Mouse (Mus musculus): ENCODE data around the gene U2af1. TPM values are rescaled to one million over a fixed set of nuclear protein-coding genes. Genes with fewer than 3 reads are reported as not detected.

The U2af1 gene
- polyA plus RNA-seq, 1 experiment from 2014 or later: 269 TPM

DNA sequence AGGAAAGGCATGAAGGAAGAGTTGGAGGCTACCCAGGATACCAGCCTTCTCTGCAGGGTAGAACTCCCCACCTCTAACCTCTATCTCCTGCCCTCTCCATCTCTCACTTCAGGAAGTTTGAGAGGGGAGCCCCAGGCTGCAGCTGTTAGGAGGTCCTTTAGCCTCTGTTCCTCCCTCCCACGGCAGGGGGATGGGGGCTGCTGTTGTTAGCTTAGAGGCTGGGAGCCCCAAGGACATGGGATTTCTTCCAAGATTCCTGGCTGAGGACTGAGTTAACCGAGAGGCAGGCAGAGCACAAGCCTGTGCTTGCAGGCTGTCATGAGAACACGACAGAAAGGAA is 27.5 kb upstream of the U2af1 start:
- Histone ChIP-seq H3K27me3 (no peaks in the 10 kb centered on the region), H3K9ac (replicated peaks) (0 out of 2 replicates have a peak overlapping the region, but pooled peaks have one; percentile 25), H3K4me3 (replicated peaks) (no peak overlapping the region), H3K4me2 (replicated peaks) (0 out of 2 replicates have a peak overlapping the region, but pooled peaks have one; percentile 13), H3K9me3 (no peaks in the 10 kb centered on the region), H3K4me1 (replicated peaks) (peaks cover 10% of the 10 kb centered on the region), H3K36me3 (no peaks in the 10 kb centered on the region), H3K27ac (peak overlapping the region; percentile 48)
- 49% methylated on average over 3 of the region's 3 CpGs for WGBS
- ATAC-seq: 0 out of 2 replicates have a peak, but pooled peaks have one; percentile 16

DNA sequence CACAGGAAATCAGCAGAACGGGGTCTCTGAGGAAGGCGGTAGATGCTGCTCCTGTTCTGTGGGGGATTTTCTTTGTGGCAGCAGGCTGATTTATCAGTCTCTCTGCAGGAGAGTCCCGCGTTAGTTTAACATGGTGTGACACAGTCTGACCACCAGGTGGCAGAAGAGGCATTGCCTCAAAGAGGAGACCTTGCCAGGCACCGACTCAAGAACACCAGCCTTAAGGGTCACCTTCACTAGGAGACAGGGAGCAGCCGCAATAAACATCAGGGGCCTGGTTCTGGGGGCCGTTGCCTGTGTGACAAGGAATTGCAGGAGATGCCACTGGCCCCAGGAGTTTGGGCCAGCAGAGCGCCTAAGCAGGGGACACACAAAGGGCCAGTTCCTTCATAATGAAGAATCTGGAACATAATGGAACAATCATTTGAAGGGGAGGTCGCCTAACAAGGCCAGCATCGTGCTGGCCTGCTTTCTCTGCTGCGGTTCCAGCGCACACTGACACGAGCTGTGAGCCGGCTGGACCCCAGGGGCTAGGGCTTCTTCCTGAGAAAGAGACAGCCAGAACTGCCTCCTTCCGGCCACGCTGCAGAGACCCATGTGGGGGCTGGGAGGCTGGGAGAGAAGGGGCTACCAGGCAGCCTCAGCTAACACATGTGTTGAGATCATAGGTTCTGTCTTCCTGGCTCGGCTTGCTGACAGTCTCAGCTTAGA is 27.0 kb upstream of the U2af1 start:
- H3K4me3 ChIP-seq (replicated peaks): no peak overlapping the region
- H3K36me3 ChIP-seq: no peaks in the 10 kb centered on the region
- H3K9me3 ChIP-seq: no peaks in the 10 kb centered on the region
- H3K4me2 ChIP-seq (replicated peaks): 0 out of 2 replicates have a peak overlapping the region, but pooled peaks have one; percentile 13
- WGBS: 19% methylated on average over 17 of the region's 17 CpGs
- 0 out of 2 replicates have a peak overlapping the region, but pooled peaks have one; percentile 25 for H3K9ac ChIP-seq (replicated peaks)
- peak overlapping the region; percentile 48 for H3K27ac ChIP-seq
- ATAC-seq: peak; percentile 86
- H3K27me3 ChIP-seq: no peaks in the 10 kb centered on the region
- H3K4me1 ChIP-seq (replicated peaks): peaks cover 10% of the 10 kb centered on the region

DNA sequence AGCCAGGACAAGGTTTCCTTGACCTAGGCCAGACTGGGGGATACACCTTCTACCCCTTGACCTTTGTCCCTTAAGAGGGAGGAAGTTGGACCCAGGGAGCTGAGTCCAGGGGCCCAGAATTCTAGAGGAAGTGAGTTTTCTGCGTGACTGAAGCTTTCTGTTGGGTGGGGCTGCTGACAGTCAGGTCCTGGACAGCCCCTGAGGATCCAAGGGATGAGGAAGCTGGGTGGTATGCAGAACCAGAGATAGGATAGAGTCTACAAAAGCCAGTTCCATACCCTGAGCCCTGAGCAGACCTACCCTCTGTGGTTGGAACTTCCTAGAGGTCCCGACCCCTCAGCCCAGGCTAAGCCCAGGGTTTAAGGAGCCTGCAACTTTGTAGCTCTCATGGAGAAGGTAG is 21.8 kb upstream of the U2af1 start:
- no peaks in the 10 kb centered on the region for H3K27me3 ChIP-seq
- no peak overlapping the region for H3K4me2 ChIP-seq (replicated peaks)
- H3K4me1 ChIP-seq (replicated peaks): no peaks in the 10 kb centered on the region
- no peaks in the 10 kb centered on the region for H3K36me3 ChIP-seq
- no peak for ATAC-seq
- H3K9ac ChIP-seq (replicated peaks): no peak overlapping the region
- H3K4me3 ChIP-seq (replicated peaks): no peak overlapping the region
- no peak overlapping the region for H3K27ac ChIP-seq
- H3K9me3 ChIP-seq: no peaks in the 10 kb centered on the region
- WGBS: 84% methylated on average over 2 of the region's 2 CpGs

DNA sequence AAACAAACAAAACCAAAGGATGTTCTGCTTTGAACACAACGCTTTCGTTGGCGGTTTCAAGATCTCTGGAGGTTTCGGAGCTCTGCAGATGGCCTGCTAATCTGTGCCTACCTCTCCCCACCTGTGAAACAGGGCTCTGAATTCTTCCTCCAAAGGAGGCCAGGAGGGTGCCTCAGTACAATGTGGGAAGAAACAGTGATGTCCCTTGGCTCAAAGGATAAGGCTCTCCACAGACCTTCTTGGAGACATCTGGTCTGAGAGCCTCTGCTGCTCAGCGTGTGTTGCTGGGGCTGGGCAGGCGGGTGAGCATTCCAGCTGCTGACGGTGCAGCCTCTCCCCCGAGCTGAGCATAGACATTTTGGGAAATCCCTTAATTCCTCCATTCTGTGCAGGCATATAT is 18.8 kb upstream of the U2af1 start, which contains the start of gene Cryaa:
TSS of gene Cryaa (plus strand) at position 301 of the 400 bp plus-strand sequence.
- no peaks in the 10 kb centered on the region for H3K4me1 ChIP-seq (replicated peaks)

DNA sequence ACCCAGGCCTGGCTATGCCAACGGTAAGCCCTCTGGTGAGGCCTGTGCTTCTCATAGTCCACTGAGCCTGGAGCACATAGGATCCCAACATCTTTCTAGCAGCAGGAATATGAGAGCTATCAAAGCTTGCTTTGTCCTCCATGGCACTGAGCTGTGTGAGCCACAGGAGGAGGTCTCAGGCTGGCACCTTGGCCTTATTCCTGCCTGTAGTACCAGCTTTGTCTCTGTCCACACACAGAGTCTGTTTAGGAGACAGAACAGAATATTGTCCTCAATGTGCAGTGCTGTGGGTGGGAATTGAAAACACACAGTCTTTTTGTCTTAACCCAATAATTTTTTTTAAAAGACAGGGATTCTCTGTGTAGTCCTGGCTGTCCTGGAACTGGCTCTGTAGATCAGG is 15.7 kb upstream of the U2af1 start:
- Histone ChIP-seq H3K4me1 (replicated peaks) (peaks cover 5% of the 10 kb centered on the region; the same call in 1 of the 2 replicates), H3K27me3 (no peaks in the 10 kb centered on the region), H3K4me2 (replicated peaks) (no peak overlapping the region), H3K9me3 (no peaks in the 10 kb centered on the region), H3K27ac (no peak overlapping the region), H3K36me3 (no peaks in the 10 kb centered on the region), H3K9ac (replicated peaks) (no peak overlapping the region), H3K4me3 (replicated peaks) (no peak overlapping the region)
- 94% methylated on average over 1 of the region's 1 CpGs for WGBS
- no peak for ATAC-seq

More for the DNA sequence above, 18.8 kb upstream of the U2af1 start, which contains the start of gene Cryaa:
- Histone ChIP-seq H3K36me3 (no peaks in the 10 kb centered on the region), H3K4me2 (replicated peaks) (no peak within 1 kb of the TSS), H3K9me3 (no peaks in the 10 kb centered on the region), H3K27ac (no peak within 1 kb of the TSS), H3K4me3 (replicated peaks) (no peak within 1 kb of the TSS), H3K9ac (replicated peaks) (no peak within 1 kb of the TSS), H3K27me3 (no peaks in the 10 kb centered on the region)
- ATAC-seq: no peak
- WGBS: 81% methylated on average over 8 of the region's 8 CpGs

DNA sequence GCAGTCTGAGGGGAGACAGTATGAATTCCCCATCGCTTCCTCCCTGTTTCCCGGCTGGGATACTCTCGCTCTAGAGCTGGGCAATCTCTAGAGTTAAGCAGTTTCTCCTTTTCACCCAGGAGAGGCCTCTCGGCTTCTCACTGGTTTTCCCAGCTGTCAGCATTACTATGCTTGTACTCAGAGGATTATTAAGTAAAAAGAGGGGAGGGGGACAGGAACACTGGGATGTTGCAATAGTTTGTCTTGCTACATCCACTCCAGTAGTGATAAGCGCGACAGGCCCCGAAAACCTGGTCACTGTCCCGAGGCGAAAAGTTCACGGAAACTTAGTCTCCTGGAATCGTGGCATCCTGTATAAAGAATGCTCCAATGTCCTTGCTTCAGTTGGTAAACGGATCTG is 13.6 kb upstream of the U2af1 start:
- 88% methylated on average over 12 of the region's 12 CpGs for WGBS
- H3K9ac ChIP-seq (replicated peaks): no peak overlapping the region
- H3K27me3 ChIP-seq: no peaks in the 10 kb centered on the region
- no peaks in the 10 kb centered on the region for H3K36me3 ChIP-seq
- H3K4me1 ChIP-seq (replicated peaks): peaks cover 5% of the 10 kb centered on the region; the same call in 1 of the 2 replicates
- no peak overlapping the region for H3K4me3 ChIP-seq (replicated peaks)
- no peak overlapping the region for H3K27ac ChIP-seq
- no peak for ATAC-seq
- H3K9me3 ChIP-seq: no peaks in the 10 kb centered on the region
- no peak overlapping the region for H3K4me2 ChIP-seq (replicated peaks)

DNA sequence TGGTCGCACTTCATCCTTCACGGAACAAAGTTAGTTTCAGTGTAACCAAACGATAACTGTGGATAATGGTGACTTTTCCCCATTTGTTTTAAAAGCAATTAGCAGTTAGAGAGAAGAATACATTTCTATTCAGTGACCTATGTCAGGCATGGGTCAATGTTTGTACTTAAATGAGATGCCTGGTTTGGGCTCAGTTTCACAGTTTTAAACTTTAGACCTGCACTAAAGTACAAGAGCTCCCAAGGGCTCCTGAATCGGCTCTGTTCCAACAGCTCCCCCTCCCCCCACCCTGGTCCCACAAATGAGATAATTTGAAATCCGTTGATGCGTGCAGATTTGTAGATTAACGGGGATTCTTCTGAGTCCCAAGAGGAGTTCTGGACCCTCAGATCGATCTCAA is 13.0 kb upstream of the U2af1 start:
- Histone ChIP-seq H3K27me3 (no peaks in the 10 kb centered on the region), H3K4me1 (replicated peaks) (peaks cover 5% of the 10 kb centered on the region; the same call in 1 of the 2 replicates), H3K27ac (no peak overlapping the region), H3K9me3 (no peaks in the 10 kb centered on the region), H3K4me3 (replicated peaks) (no peak overlapping the region), H3K9ac (replicated peaks) (no peak overlapping the region), H3K36me3 (no peaks in the 10 kb centered on the region), H3K4me2 (replicated peaks) (no peak overlapping the region)
- 66% methylated on average over 8 of the region's 8 CpGs for WGBS
- ATAC-seq: no peak

DNA sequence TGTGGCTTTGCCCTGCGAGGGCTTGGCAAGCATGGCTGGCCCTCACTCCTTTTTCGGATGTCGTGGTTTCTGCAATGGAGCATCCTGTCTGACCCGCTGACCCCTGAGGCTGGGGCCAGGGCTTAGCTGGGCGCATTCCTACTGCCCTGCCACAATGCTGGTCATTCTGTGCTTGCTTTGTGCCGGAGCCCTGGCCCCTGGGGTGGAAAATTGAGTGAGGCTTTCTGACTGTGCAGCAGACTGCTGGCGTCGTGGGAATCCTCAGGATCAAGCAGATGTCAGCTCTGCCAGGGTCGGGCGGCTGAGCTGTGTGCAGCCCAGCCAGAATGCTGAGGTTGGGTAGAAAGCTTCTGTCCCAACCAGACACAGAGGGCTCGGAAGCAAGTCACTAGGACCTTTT is 11.5 kb upstream of the U2af1 start:
- Histone ChIP-seq H3K4me2 (replicated peaks) (no peak overlapping the region), H3K36me3 (no peaks in the 10 kb centered on the region), H3K9me3 (no peaks in the 10 kb centered on the region), H3K9ac (replicated peaks) (no peak overlapping the region), H3K4me3 (replicated peaks) (no peak overlapping the region), H3K27me3 (no peaks in the 10 kb centered on the region), H3K4me1 (replicated peaks) (peaks cover 5% of the 10 kb centered on the region; the same call in 1 of the 2 replicates), H3K27ac (no peak overlapping the region)
- 8% methylated on average over 11 of the region's 11 CpGs for WGBS
- no peak for ATAC-seq

DNA sequence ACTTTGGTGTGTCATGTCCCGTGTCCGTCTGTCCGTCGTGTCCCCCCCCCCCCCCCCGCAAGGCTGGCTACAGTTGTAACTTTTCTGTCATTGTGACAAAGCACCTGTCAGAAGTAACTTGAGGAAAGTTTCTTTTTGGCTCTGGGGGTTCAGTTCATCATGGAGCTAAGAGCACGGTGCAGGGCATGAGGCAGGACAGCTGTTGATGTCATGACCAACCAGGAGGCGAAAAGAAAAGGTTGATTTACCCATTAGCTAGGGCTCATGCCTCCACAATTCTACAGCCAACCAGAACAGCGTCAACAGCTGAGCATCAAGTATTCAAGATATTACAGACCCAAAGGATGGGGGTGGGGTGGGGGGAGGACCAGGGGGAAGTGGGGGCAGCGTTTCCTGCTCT is 9.6 kb upstream of the U2af1 start:
- H3K9me3 ChIP-seq: no peaks in the 10 kb centered on the region
- no peak overlapping the region for H3K4me2 ChIP-seq (replicated peaks)
- H3K4me3 ChIP-seq (replicated peaks): no peak overlapping the region
- no peaks in the 10 kb centered on the region for H3K27me3 ChIP-seq
- no peaks in the 10 kb centered on the region for H3K36me3 ChIP-seq
- 84% methylated on average over 8 of the region's 9 CpGs for WGBS
- no peak overlapping the region for H3K9ac ChIP-seq (replicated peaks)
- no peak for ATAC-seq
- no peak overlapping the region for H3K27ac ChIP-seq
- peaks cover 5% of the 10 kb centered on the region; the same call in 1 of the 2 replicates for H3K4me1 ChIP-seq (replicated peaks)

DNA sequence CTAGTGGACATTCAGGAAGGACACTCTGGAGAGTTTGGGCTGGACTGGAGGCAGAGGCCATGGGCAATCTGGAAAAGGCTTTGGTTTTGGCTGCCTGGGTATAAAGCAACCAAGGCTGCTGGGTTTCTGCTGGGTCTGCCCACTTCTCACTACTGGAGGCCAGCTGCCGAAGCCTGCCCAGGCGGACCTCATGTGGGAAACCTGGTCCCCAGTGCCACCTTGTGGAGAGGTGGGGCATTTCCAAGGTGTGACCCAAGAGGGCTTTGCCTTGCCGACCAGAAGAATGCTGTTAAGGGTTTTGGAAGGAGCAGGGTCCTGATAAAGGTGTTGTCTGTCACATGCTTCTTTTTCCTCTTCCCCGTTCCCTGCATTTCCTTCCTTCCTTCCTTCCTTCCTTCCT is 6.1 kb upstream of the U2af1 start:
- H3K9me3 ChIP-seq: no peaks in the 10 kb centered on the region
- H3K27me3 ChIP-seq: no peaks in the 10 kb centered on the region
- H3K9ac ChIP-seq (replicated peaks): no peak overlapping the region
- H3K27ac ChIP-seq: no peak overlapping the region
- H3K36me3 ChIP-seq: no peaks in the 10 kb centered on the region
- 18% methylated on average over 4 of the region's 4 CpGs for WGBS
- H3K4me1 ChIP-seq (replicated peaks): no peaks in the 10 kb centered on the region
- no peak overlapping the region for H3K4me2 ChIP-seq (replicated peaks)
- ATAC-seq: peak; percentile 68
- H3K4me3 ChIP-seq (replicated peaks): no peak overlapping the region

DNA sequence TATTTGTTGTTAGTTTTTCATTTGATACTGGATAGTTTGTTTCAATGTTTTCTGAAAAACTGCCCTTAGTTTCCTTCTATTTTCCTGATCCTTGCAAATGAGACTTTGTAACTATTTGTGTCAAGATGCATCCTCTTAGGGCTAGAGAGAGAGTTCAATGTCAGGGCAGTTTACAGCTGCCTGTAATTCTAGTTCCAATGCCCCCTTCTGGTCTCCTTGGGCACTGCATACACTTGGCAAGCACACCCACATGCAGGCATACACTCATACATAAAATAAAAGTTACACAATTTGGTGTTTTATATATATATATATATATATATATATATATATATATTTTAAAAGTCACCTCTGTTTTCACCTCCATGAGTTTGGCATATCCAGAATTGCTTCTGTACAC is 4.2 kb upstream of the U2af1 start:
- no peak overlapping the region for H3K9ac ChIP-seq (replicated peaks)
- H3K4me2 ChIP-seq (replicated peaks): no peak overlapping the region
- ATAC-seq: no peak
- H3K27ac ChIP-seq: no peak overlapping the region
- no peaks in the 10 kb centered on the region for H3K27me3 ChIP-seq
- H3K4me3 ChIP-seq (replicated peaks): no peak overlapping the region
- no peaks in the 10 kb centered on the region for H3K9me3 ChIP-seq
- peaks cover 9% of the 10 kb centered on the region for H3K4me1 ChIP-seq (replicated peaks)
- H3K36me3 ChIP-seq: no peaks in the 10 kb centered on the region

DNA sequence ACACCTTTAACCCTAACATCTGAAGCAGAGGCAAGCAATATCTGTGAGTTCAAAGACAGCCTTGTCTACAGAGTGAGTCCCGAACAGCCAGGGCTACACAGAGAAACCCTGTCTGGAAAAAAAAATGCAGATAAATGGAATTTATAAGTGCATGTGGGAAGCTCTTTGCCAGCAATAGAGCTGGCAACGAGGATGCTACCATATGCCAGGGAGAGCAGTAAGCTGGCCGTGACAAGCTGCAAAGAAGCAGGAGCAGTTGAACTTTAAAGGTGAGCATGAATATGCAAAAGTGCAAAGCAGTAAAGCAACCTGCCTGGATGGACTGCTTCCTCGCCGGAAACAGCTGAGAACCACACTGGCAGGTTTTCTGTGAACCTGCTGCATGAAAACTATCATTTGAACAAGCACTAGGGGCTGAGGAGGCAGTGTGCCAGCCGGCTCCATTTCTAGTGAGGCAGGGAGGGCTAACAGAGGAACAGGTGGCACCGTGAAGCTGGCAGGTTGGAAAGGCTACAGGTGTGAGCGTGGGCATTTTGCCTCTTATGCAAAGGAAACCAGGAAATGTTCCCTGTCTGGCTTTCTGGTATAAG is 2.1 kb upstream of the U2af1 start:
- no peak for ATAC-seq
- Histone ChIP-seq H3K36me3 (peaks cover 5% of the 10 kb centered on the region), H3K4me2 (replicated peaks) (no peak overlapping the region), H3K4me3 (replicated peaks) (no peak overlapping the region), H3K4me1 (replicated peaks) (peaks cover 23% of the 10 kb centered on the region), H3K27me3 (no peaks in the 10 kb centered on the region), H3K9me3 (no peaks in the 10 kb centered on the region), H3K27ac (no peak overlapping the region), H3K9ac (replicated peaks) (no peak overlapping the region)
- WGBS: 80% methylated on average over 8 of the region's 8 CpGs

All from midbrain, embryonic 13.5 days (tissue).